Mouse (Mus musculus) testis, postnatal 10 days (tissue): ENCODE data around the gene Nelfcd.

ENCODE experiments used
- DNase-seq: peaks from one replicate; pipeline ENCODE4 v3.0.0; 2021; ENCODE audit warnings: low spot score

The Nelfcd gene

GRCm38 (mm10) chr2:174472818-174473549 lies 57.4 kb downstream of the Nelfcd start, which contains the start of gene Prelid3b:
Gene Prelid3b (minus strand): TSS chr2:174473081.
- peak; percentile 100 for DNase-seq

GRCm38 (mm10) chr2:174473550-174473927 lies 57.9 kb downstream of the Nelfcd start:
- no peak for DNase-seq
